Mouse (Mus musculus): Measurements from ENCODE around the gene Vps16.

DNA sequence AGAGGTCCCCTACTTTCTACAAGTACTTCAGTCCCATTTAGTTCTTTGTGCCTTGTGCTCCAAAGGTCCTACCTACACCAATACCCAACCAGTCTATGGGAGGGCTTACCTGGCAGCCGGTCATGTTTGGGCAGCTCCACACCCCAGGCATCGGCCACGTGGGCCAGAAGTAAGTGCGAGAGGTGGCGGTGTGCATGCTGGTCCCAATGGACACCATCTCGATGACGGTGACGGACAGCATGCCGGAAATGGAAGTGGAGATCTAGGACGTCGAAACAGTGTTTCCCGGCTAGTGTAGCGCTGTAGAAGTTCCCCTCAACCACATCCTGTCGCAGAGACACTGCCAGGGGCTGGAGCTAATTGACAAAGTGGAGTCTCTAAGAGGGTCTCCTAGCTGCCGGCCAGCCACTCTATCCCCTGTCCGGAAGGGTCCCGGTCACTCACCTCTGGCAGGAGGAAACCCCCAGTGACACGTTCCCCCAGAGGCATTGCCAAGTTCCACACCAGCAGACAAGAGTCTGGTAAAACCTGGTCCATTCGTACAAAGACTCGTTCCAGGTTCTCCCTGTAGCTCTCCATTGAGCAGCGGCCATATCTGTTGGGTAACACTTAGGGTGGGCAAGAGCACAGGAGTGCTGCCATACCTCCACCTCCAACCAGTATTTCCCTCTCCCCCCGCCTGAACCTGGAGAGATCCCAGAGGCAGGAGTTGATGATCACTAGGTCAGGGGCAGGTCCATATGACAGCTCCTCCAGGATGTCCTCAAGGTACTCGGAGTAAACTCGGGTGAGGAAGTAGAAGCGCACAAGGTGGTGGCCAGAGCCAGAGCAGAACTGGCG is 2.1 kb upstream of the Vps16 start:
- no peak for TF ChIP-seq CTCF (IDR thresholded peaks at IDR 0.05; ENCODE audit: low read depth)
- no peak for TF ChIP-seq EP300 (IDR thresholded peaks at IDR 0.05; ENCODE audit: low read depth)

Measured in liver, postnatal 0 days (tissue).